Mouse (Mus musculus) heart, postnatal 0 days (tissue): ENCODE measurements around the gene Nup93.

ENCODE experiments used
- CTCF ChIP-seq: IDR thresholded peaks from 2 replicates; pipeline ENCODE4 v1.5.1; 2016; ENCODE audit warnings: antibody characterized with exemption, control low read depth, low read depth
- EP300 ChIP-seq: IDR thresholded peaks from 2 replicates; pipeline ENCODE4 v1.6.1; 2016; ENCODE audit warnings: antibody characterized with exemption, low read depth

- TF ChIP-seq CTCF (no peak), EP300 (no peak)
Measured at GRCm38 (mm10) chr8:94192926-94193325, 21.4 kb upstream of the Nup93 start.
